Mouse (Mus musculus) heart, embryonic 14.5 days (tissue): ENCODE measurements around the gene Prkca. TPM values are rescaled to one million over a fixed set of nuclear protein-coding genes. Genes with fewer than 3 reads are reported as not detected.

Experiments used
- ATAC-seq: fragments of 200-750 bp; cut with Nextera tagmentation; 2 replicates; pipeline ENCODE4 v1.8.0; 2017; ENCODE audit warnings: low read depth, moderate TSS enrichment; ENCODE audit not compliant: insufficient number of reproducible peaks, insufficient read depth, low FRiP score
- H3K27ac ChIP-seq, 2 experiments: fragments of 200-500 bp in 1 of 2; fragments of 300-500 bp in 1 of 2; sonication (generic) in 1 of 2; replicated peaks in 1 of 2; 2 replicates each; pipeline ENCODE4 v1.5.1; 2012 to 2014; ENCODE audit warnings: low read depth in 2 of 2, low read length in 2 of 2, control low read depth in 1 of 2, mild to moderate bottlenecking in 1 of 2, mixed read lengths in 1 of 2; ENCODE audit not compliant: control insufficient read depth in 1 of 2, insufficient read depth in 1 of 2
- H3K27me3 ChIP-seq: fragments of 300-500 bp; sonication (generic); 2 replicates; pipeline ENCODE4 v1.6.1; 2014; ENCODE audit warnings: mild to moderate bottlenecking, low read length, control low read depth; ENCODE audit not compliant: control insufficient read depth, insufficient read depth
- H3K36me3 ChIP-seq: fragments of 300-500 bp; sonication (generic); 2 replicates; pipeline ENCODE4 v1.6.1; 2014; ENCODE audit warnings: mild to moderate bottlenecking, control low read depth, low read length, mixed read lengths; ENCODE audit not compliant: control insufficient read depth, insufficient read depth
- H3K4me1 ChIP-seq, 2 experiments: fragments of 200-500 bp in 1 of 2; fragments of 300-500 bp in 1 of 2; sonication (generic) in 1 of 2; 2 replicates each; pipeline ENCODE4 v1.6.1; 2012 to 2014; ENCODE audit warnings: low read length in 2 of 2, control low read depth in 1 of 2, mixed read lengths in 1 of 2; ENCODE audit not compliant: control insufficient read depth in 2 of 2, insufficient read depth in 2 of 2
- H3K4me2 ChIP-seq: fragments of 300-500 bp; sonication (generic); 2 replicates; pipeline ENCODE4 v1.6.1; 2014; ENCODE audit warnings: mild to moderate bottlenecking, low read length
- H3K4me3 ChIP-seq, 2 experiments: fragments of 200-500 bp in 1 of 2; fragments of 300-500 bp in 1 of 2; sonication (generic) in 1 of 2; 2 replicates each; pipeline ENCODE4 v1.5.1; 2012 to 2014; ENCODE audit warnings: low read length in 2 of 2, mild to moderate bottlenecking in 2 of 2, control low read depth in 1 of 2, low read depth in 1 of 2, moderate library complexity in 1 of 2; ENCODE audit not compliant: control insufficient read depth in 1 of 2, insufficient read depth in 1 of 2
- H3K9ac ChIP-seq: fragments of 300-500 bp; sonication (generic); 2 replicates; pipeline ENCODE4 v1.6.1; 2014; ENCODE audit warnings: mild to moderate bottlenecking, low read length
- H3K9me3 ChIP-seq: fragments of 300-500 bp; sonication (generic); 2 replicates; pipeline ENCODE4 v1.6.1; 2016; ENCODE audit warnings: low read length, control low read depth; ENCODE audit not compliant: control insufficient read depth
- WGBS: fragments of 180-500 bp; shearing (Covaris S2); extraction: QIAGEN DNeasy Blood & Tissue Kit; methylation state at CpG from one replicate; pipeline ENCODE4 v1.1.7; 2014; 5-methylcytosine and 5-hydroxymethylcytosine counted together
- polyA plus RNA-seq: library from polyadenylated mRNA; unstranded; fragments of >200 nt; fragmentation: Nextera tagmentation; extraction: Ambion mirVana; gene quantifications from 2 replicates; pipeline ENCODE4 v1.2.1, GENCODE M21; 2014

Prkca gene
- polyA plus RNA-seq, 1 experiment from 2014 or later, result 21.4 TPM

GRCm38 (mm10) chr11:108156107-108156506 is 187.6 kb downstream of the Prkca start:
- Histone ChIP-seq H3K4me3 (no peak overlapping the region), H3K4me1 (peaks cover 25 to 35% of the 10 kb centered on the region in 2 experiments), H3K9me3 (peaks cover 11% of the 10 kb centered on the region), H3K36me3 (no peaks in the 10 kb centered on the region), H3K4me2 (no peak overlapping the region), H3K27me3 (no peaks in the 10 kb centered on the region), H3K9ac (no peak overlapping the region), H3K27ac (no peak overlapping the region)
- WGBS, result 84% methylated on average over 5 of the region's 5 CpGs
- ATAC-seq, result no peak

- Histone ChIP-seq H3K4me3 (no peak overlapping the region), H3K4me2 (no peak overlapping the region), H3K9me3 (peaks cover 10% of the 10 kb centered on the region), H3K27me3 (no peaks in the 10 kb centered on the region), H3K9ac (no peak overlapping the region), H3K4me1 (peaks cover 33 to 44% of the 10 kb centered on the region in 2 experiments), H3K27ac (no peak overlapping the region), H3K36me3 (no peaks in the 10 kb centered on the region)
- 97% methylated on average over 8 of the region's 8 CpGs for WGBS
- ATAC-seq, result no peak
Measured at GRCm38 (mm10) chr11:108155088-108155580, 188.6 kb downstream of the Prkca start.

- Histone ChIP-seq H3K4me2 (no peak overlapping the region), H3K9me3 (0 out of 2 replicates have a peak, but pooled peaks cover 4% of the 10 kb centered on the region), H3K4me1 (peaks cover 38 to 52% of the 10 kb centered on the region in 2 experiments), H3K27me3 (no peaks in the 10 kb centered on the region), H3K27ac (no peak overlapping the region), H3K4me3 (no peak overlapping the region), H3K9ac (no peak overlapping the region), H3K36me3 (no peaks in the 10 kb centered on the region)
- no peak for ATAC-seq
- 74% methylated on average over 9 of the region's 9 CpGs for WGBS
Measured at GRCm38 (mm10) chr11:108153997-108154841, 189.5 kb downstream of the Prkca start.

- no peak overlapping the region for H3K9ac ChIP-seq
- H3K36me3 ChIP-seq, result no peaks in the 10 kb centered on the region
- H3K27ac ChIP-seq, result peak overlapping the region; percentile 15 to 76; a peak in 1 of 4 replicates
- H3K9me3 ChIP-seq, result no peaks in the 10 kb centered on the region
- no peak overlapping the region for H3K4me3 ChIP-seq
- WGBS, result 58% methylated on average over 4 of the region's 4 CpGs
- H3K4me1 ChIP-seq, result peaks cover 42 to 62% of the 10 kb centered on the region in 2 experiments
- ATAC-seq, result no peak
- no peak overlapping the region for H3K4me2 ChIP-seq
- no peaks in the 10 kb centered on the region for H3K27me3 ChIP-seq
Measured at GRCm38 (mm10) chr11:108152591-108152990, 191.1 kb downstream of the Prkca start.

- no peaks in the 10 kb centered on the region for H3K9me3 ChIP-seq
- H3K4me3 ChIP-seq, result no peak overlapping the region
- 22% methylated on average over 7 of the region's 7 CpGs for WGBS
- H3K36me3 ChIP-seq, result no peaks in the 10 kb centered on the region
- peak overlapping the region; percentile 61 to 76 for H3K27ac ChIP-seq
- ATAC-seq, result peak; percentile 29; the same call in 1 of the 2 replicates
- H3K4me2 ChIP-seq, result 0 out of 2 replicates have a peak overlapping the region, but pooled peaks have one; percentile 7
- peak overlapping the region; percentile 16; the same call in 1 of the 2 replicates for H3K9ac ChIP-seq
- peaks cover 47 to 81% of the 10 kb centered on the region in 2 experiments for H3K4me1 ChIP-seq
- H3K27me3 ChIP-seq, result no peaks in the 10 kb centered on the region
Measured at GRCm38 (mm10) chr11:108150410-108150809, 193.3 kb downstream of the Prkca start.

- peak overlapping the region; percentile 49 for H3K4me2 ChIP-seq
Measured at GRCm38 (mm10) chr11:108149187-108149586, 194.5 kb downstream of the Prkca start.

GRCm38 (mm10) chr11:108148491-108148890 is 195.2 kb downstream of the Prkca start:
- no peaks in the 10 kb centered on the region for H3K27me3 ChIP-seq
- peaks cover 40 to 78% of the 10 kb centered on the region in 2 experiments for H3K4me1 ChIP-seq
- ATAC-seq, result peak; percentile 73
- WGBS, result 11% methylated on average over 4 of the region's 4 CpGs
- H3K4me2 ChIP-seq, result peak overlapping the region; percentile 49
- H3K4me3 ChIP-seq, result no peak overlapping the region
- no peaks in the 10 kb centered on the region for H3K9me3 ChIP-seq
- H3K27ac ChIP-seq, result peak overlapping the region; percentile 92 to 95
- no peaks in the 10 kb centered on the region for H3K36me3 ChIP-seq
- H3K9ac ChIP-seq, result peak overlapping the region; percentile 57

More at GRCm38 (mm10) chr11:108149187-108149586, 194.5 kb downstream of the Prkca start:
- no peak overlapping the region for H3K4me3 ChIP-seq
- ATAC-seq, result no peak
- no peaks in the 10 kb centered on the region for H3K9me3 ChIP-seq
- WGBS, result 4% methylated on average over 9 of the region's 9 CpGs
- H3K36me3 ChIP-seq, result no peaks in the 10 kb centered on the region
- H3K27me3 ChIP-seq, result no peaks in the 10 kb centered on the region
- H3K27ac ChIP-seq, result peak overlapping the region; percentile 92 to 95
- peaks cover 45 to 83% of the 10 kb centered on the region in 2 experiments for H3K4me1 ChIP-seq
- H3K9ac ChIP-seq, result peak overlapping the region; percentile 57
